28 mouse cellular contexts compared by ENCODE assay signal in genomic region chr19:7313660-7314059, GRCm38 (mm10). TPM values are rescaled to one million over a fixed set of nuclear protein-coding genes. Genes with fewer than 3 reads are reported as not detected.
DNase-seq lines count a peak whose midpoint lies in the region; ATAC-seq and TF ChIP-seq lines count a peak whose summit lies in the region.
"Had no signal": no experiment of that assay in that cellular context is flagged by ENCODE, and none has a peak within 500 bp of the region (broad histone marks: within the 10 kb centered on the region; RNA-seq: fewer than 3 reads in every experiment).

No protein-coding gene starts in this region.

- TF ChIP-seq CTCF in midbrain, postnatal 0 days (IDR thresholded peaks at IDR 0.05), result no peak

- peaks cover 13% of the 10 kb centered on the region for H3K4me1 ChIP-seq in midbrain, embryonic 11.5 days (ENCODE audit: control insufficient read depth, insufficient read depth, low read length)
- peaks cover 2% of the 10 kb centered on the region; the same call in 1 of the 2 replicates for H3K4me1 ChIP-seq in midbrain, postnatal 0 days (ENCODE audit: insufficient read depth, low read length)
- H3K4me1 ChIP-seq in stomach, embryonic 16.5 days (ENCODE audit: control insufficient read depth, insufficient read depth, low read length), result peaks cover 47% of the 10 kb centered on the region

- ATAC-seq in midbrain, embryonic 11.5 days (ENCODE audit: low FRiP score), result no peak
- ATAC-seq in midbrain, postnatal 0 days (ENCODE audit: low FRiP score), result no peak
- ATAC-seq in stomach, embryonic 16.5 days (ENCODE audit: insufficient read depth, low FRiP score), result no peak
- ATAC-seq: forebrain, embryonic 15.5 days; hindbrain, embryonic 16.5 days had no signal

- H3K27me3 ChIP-seq in midbrain, embryonic 11.5 days (ENCODE audit: control insufficient read depth, insufficient read depth, low read length), result no peaks in the 10 kb centered on the region
- no peaks in the 10 kb centered on the region for H3K27me3 ChIP-seq in midbrain, postnatal 0 days (ENCODE audit: insufficient read depth, low read length)
- no peaks in the 10 kb centered on the region for H3K27me3 ChIP-seq in stomach, embryonic 16.5 days (ENCODE audit: control insufficient read depth, insufficient read depth, low read length)
- H3K27me3 ChIP-seq: CH12.LX; embryonic facial prominence, embryonic 13.5 days; forebrain, embryonic 12.5 days; forebrain, embryonic 15.5 days; heart, embryonic 12.5 days; heart, embryonic 15.5 days; hindbrain, embryonic 13.5 days had no signal

- H3K9ac ChIP-seq in midbrain, embryonic 11.5 days (ENCODE audit: low read length), result no peak overlapping the region
- no peak overlapping the region for H3K9ac ChIP-seq in midbrain, postnatal 0 days (replicated peaks; ENCODE audit: low read length, poor library complexity, severe bottlenecking)
- H3K9ac ChIP-seq in stomach, embryonic 16.5 days (ENCODE audit: low read length), result no peak overlapping the region
- H3K9ac ChIP-seq: embryonic facial prominence, embryonic 13.5 days; forebrain, embryonic 12.5 days; forebrain, embryonic 15.5 days; heart, embryonic 12.5 days; heart, embryonic 15.5 days; hindbrain, embryonic 13.5 days had no signal

- no peak overlapping the region for H3K27ac ChIP-seq in midbrain, embryonic 11.5 days (ENCODE audit: low read depth, low read length)
- H3K27ac ChIP-seq in midbrain, postnatal 0 days (ENCODE audit: low read depth, low read length), result no peak overlapping the region
- H3K27ac ChIP-seq in stomach, embryonic 16.5 days (ENCODE audit: low read length), result 0 out of 2 replicates have a peak overlapping the region, but pooled peaks have one; percentile 16
- H3K27ac ChIP-seq: embryonic facial prominence, embryonic 13.5 days; forebrain, embryonic 12.5 days; forebrain, embryonic 15.5 days; heart, embryonic 15.5 days; hindbrain, embryonic 10.5 days; hindbrain, embryonic 13.5 days had no signal

- 88% methylated on average over 2 of the region's 2 CpGs for WGBS in midbrain, embryonic 11.5 days
- WGBS in midbrain, postnatal 0 days, result 95% methylated on average over 2 of the region's 2 CpGs
- 68% methylated on average over 2 of the region's 2 CpGs for WGBS in stomach, embryonic 16.5 days

- H3K9me3 ChIP-seq in midbrain, embryonic 11.5 days (ENCODE audit: control insufficient read depth, low read length), result no peaks in the 10 kb centered on the region
- no peaks in the 10 kb centered on the region for H3K9me3 ChIP-seq in midbrain, postnatal 0 days (ENCODE audit: low read length)
- no peaks in the 10 kb centered on the region for H3K9me3 ChIP-seq in stomach, embryonic 16.5 days (replicated peaks; ENCODE audit: control insufficient read depth, low read length)
- H3K9me3 ChIP-seq: embryonic facial prominence, embryonic 13.5 days; forebrain, embryonic 12.5 days; forebrain, embryonic 15.5 days; G1E; heart, embryonic 12.5 days; heart, embryonic 15.5 days; hindbrain, embryonic 10.5 days; hindbrain, embryonic 13.5 days had no signal

- no peaks in the 10 kb centered on the region for H3K36me3 ChIP-seq in midbrain, embryonic 11.5 days (ENCODE audit: control insufficient read depth, insufficient read depth, low read length)
- H3K36me3 ChIP-seq in midbrain, postnatal 0 days (ENCODE audit: insufficient read depth, low read length), result no peaks in the 10 kb centered on the region
- no peaks in the 10 kb centered on the region for H3K36me3 ChIP-seq in stomach, embryonic 16.5 days (ENCODE audit: control insufficient read depth, insufficient read depth, low read length)
- H3K36me3 ChIP-seq: embryonic facial prominence, embryonic 13.5 days; forebrain, embryonic 12.5 days; forebrain, embryonic 15.5 days; heart, embryonic 12.5 days; heart, embryonic 15.5 days; hindbrain, embryonic 10.5 days; hindbrain, embryonic 13.5 days had no signal

- no peak overlapping the region for H3K4me2 ChIP-seq in midbrain, embryonic 11.5 days
- no peak overlapping the region for H3K4me2 ChIP-seq in midbrain, postnatal 0 days (ENCODE audit: low read depth, low read length, poor library complexity, severe bottlenecking)
- H3K4me2 ChIP-seq in stomach, embryonic 16.5 days (ENCODE audit: low read depth, low read length), result no peak overlapping the region
- H3K4me2 ChIP-seq: embryonic facial prominence, embryonic 13.5 days; forebrain, embryonic 12.5 days; forebrain, embryonic 15.5 days; heart, embryonic 12.5 days; heart, embryonic 15.5 days; hindbrain, embryonic 13.5 days had no signal

- peak; percentile 67 for DNase-seq in kidney, adult 9 months
- no peak for DNase-seq in kidney, adult 11 months
- peak; percentile 10 for DNase-seq in midbrain, embryonic 11.5 days (ENCODE audit: low spot score, missing footprints)
- no peak for DNase-seq in midbrain, postnatal 0 days (ENCODE audit: low spot score)
- DNase-seq in ovary, postnatal 14 days (ENCODE audit: low spot score), result no peak
- no peak for DNase-seq in adrenal gland, postnatal 36 days
- DNase-seq: adrenal gland, adult 2 months; adrenal gland, postnatal 14 days; B cell, adult 2 months; cerebellum, adult 18-20 months; cerebellum, adult 9-10 months; cerebellum, postnatal 14 days; gastrocnemius, postnatal 25 days; heart, adult 18-20 months; heart, postnatal 10 days; heart, postnatal 36 days had no signal

- no peak overlapping the region for H3K4me3 ChIP-seq in midbrain, embryonic 11.5 days (ENCODE audit: low read depth, low read length)
- H3K4me3 ChIP-seq in midbrain, postnatal 0 days (ENCODE audit: low read depth, low read length), result no peak overlapping the region
- H3K4me3 ChIP-seq in stomach, embryonic 16.5 days (replicated peaks; ENCODE audit: low read length), result no peak overlapping the region
- H3K4me3 ChIP-seq: embryonic facial prominence, embryonic 13.5 days; erythroblast, embryonic 14.5 days; forebrain, embryonic 12.5 days; forebrain, embryonic 15.5 days; heart, embryonic 12.5 days; heart, embryonic 15.5 days; hindbrain, embryonic 10.5 days; hindbrain, embryonic 13.5 days had no signal

RNA-seq across cellular contexts. Expression of gene Mark2, which starts 28.0 kb away (rescaled TPM):
- 43.0 and 53.9 TPM in 2 replicates for polyA plus RNA-seq in midbrain, embryonic 11.5 days (2014; fragmentation: Nextera tagmentation; extraction: Ambion mirVana)
- total RNA-seq in midbrain, postnatal 0 days (2014; rRNA removed), result 41.2 and 49.1 TPM in 2 replicates
- 38.0 and 38.1 TPM in 2 replicates for polyA plus RNA-seq in midbrain, postnatal 0 days (2015; fragmentation: Nextera tagmentation; extraction: Ambion mirVana)
- 41.2 and 42.7 TPM in 2 replicates for polyA plus RNA-seq in stomach, embryonic 16.5 days (2015; fragmentation: Nextera tagmentation; extraction: Ambion mirVana)
- total RNA-seq in adrenal gland, postnatal 36 days (2021), result 10 to 100 TPM; 71.9 to 76.4 TPM

RNA-seq across cellular contexts. Expression of gene Rcor2, which starts 46.5 kb away (rescaled TPM):
- polyA plus RNA-seq in midbrain, embryonic 11.5 days (2014; fragmentation: Nextera tagmentation; extraction: Ambion mirVana), result 33.8 and 36.9 TPM in 2 replicates
- total RNA-seq in midbrain, postnatal 0 days (2014; rRNA removed), result 40.7 and 53.1 TPM in 2 replicates
- 8.9 and 9.7 TPM in 2 replicates for polyA plus RNA-seq in midbrain, postnatal 0 days (2015; fragmentation: Nextera tagmentation; extraction: Ambion mirVana)
- polyA plus RNA-seq in stomach, embryonic 16.5 days (2015; fragmentation: Nextera tagmentation; extraction: Ambion mirVana), result 5.4 and 9.7 TPM in 2 replicates
- total RNA-seq in adrenal gland, postnatal 36 days (2021), result 1 to 10 TPM; 2.0 to 4.4 TPM

Comparison
In these comparisons a context has a peak if more than half of its experiments do, and no peak if none do; other contexts are left out.
1. DNase-seq: peak in kidney, adult 9 months (single experiment) and midbrain, embryonic 11.5 days (single experiment); none in kidney, adult 11 months (single experiment), midbrain, postnatal 0 days (single experiment), ovary, postnatal 14 days (single experiment) and adrenal gland, postnatal 36 days (0 of 2).